Mouse (Mus musculus) v-Abl transformed pro-B cells (cell line): ENCODE measurements around the gene Gfpt1.

Experiments used
- in situ Hi-C, 2 experiments: fragments of 400-800 bp; cut with MboI; formaldehyde crosslinking; loops; one replicate each; pipeline ENCODE4 v1.15.1; 2025; ENCODE audit not compliant: unreplicated experiment in 2 of 2

Gene Gfpt1

GRCm38 (mm10) chr6:87127049-87127753 lies 84.6 kb downstream of the Gfpt1 start:
- in situ Hi-C loops, result loop anchor here in 1 of 2 experiments (5.0 kb wide), 1 partner anchor 100 kb away; no protein-coding TSS in a partner anchor

DNA sequence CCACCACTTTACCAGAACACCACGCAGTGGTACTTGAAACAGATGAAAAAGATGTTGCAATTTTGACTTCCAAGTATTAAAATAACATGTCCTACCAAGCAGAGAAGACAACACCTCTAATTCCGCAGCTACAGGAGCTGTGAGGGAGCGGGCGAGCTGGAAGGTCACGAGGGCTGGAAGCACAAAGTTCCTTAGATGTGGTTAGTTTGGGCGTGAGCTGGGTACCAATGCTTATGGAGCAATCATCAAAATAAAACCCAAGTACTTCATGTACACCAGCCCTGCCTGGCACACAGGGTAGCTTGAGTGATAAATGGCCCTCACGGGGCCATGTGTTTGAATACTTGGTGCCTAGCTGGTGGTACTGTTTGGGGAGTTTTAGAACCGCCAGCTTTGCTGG lies 87.2 kb downstream of the Gfpt1 start:
- in situ Hi-C loops, result loop anchor here in 1 of 2 experiments (5.0 kb wide), 1 partner anchor 97 kb away; no protein-coding TSS in a partner anchor

DNA sequence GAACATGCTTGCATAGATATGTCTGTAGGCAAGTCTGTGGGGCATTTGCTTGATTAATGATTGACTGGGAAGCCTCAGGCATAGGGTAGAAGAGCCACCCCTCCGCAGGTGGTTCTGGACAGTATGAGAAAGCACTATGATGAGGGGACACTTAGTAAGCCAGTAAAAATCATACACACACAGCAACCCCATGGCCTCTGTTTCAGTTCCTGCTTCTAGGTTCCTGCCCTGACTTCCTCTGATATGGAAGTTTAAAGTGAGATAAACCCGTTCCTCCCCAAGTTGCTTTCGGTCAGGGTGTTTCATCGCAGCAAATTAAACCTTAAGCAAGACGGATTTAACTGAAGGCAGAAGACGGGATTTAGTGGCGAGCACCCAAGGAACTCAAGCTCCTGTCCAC lies 88.0 kb downstream of the Gfpt1 start:
- in situ Hi-C loops, result no loop called here

DNA sequence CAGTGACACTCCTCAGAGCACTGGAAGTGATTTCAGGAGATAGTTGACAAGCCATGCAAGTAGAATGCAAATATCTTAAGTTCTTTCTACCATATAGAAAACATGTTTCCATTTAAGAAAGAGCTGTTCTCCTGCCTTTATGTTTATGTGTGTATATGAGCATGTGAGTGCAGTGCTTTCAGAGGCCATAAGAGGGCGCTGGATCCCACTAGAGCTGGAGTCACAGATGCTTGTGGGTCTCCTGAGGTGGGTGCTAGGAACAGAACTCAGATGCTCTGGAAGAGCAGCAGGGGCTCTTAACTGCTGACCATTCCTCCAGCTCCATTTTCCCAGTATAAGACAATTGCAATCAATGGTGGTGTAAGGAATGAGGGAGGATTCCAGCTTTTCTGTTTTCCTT lies 88.4 kb downstream of the Gfpt1 start:
- in situ Hi-C loops, result no loop called here

DNA sequence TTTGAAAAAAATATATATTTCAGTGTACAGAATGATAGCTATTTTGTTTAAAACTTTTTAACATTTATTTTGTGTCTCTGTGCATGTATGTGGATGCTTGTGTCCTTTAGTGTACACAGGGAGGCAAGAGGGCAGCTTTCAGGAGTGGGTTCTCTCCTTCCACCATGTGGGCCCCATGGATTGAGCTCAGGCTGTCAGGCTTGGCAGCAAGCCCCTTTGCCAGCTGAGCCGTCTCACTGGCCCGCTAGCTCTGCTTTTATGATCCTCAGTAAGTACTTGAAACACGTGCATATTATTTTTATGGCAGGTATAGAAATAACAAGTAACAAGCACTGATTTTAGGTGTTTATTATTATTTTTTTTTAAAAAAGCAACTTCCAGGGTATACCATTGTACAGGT lies 90.9 kb downstream of the Gfpt1 start:
- in situ Hi-C loops, result no loop called here

GRCm38 (mm10) chr6:87133966-87134546 lies 91.4 kb downstream of the Gfpt1 start:
- in situ Hi-C loops, result no loop called here

DNA sequence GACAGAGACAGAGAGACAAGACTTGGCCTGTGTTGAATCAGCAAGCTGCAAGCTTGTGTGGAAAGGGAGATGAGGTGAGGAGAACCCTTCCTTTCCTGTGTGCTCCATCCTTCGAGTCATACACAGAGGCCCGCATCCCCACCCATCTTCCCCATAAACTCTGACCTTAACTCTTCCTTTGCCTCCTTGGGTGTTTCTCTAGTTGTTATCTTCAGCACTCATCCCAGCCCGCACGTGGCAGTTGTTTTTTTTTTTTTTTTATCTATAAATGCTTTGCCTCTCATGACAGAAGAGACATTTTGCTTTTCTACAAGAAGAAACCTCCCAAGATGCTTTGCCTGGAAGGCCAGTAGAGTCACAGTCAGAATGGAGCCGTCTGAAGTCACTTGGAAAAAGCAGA lies 95.8 kb downstream of the Gfpt1 start:
- in situ Hi-C loops, result no loop called here

DNA sequence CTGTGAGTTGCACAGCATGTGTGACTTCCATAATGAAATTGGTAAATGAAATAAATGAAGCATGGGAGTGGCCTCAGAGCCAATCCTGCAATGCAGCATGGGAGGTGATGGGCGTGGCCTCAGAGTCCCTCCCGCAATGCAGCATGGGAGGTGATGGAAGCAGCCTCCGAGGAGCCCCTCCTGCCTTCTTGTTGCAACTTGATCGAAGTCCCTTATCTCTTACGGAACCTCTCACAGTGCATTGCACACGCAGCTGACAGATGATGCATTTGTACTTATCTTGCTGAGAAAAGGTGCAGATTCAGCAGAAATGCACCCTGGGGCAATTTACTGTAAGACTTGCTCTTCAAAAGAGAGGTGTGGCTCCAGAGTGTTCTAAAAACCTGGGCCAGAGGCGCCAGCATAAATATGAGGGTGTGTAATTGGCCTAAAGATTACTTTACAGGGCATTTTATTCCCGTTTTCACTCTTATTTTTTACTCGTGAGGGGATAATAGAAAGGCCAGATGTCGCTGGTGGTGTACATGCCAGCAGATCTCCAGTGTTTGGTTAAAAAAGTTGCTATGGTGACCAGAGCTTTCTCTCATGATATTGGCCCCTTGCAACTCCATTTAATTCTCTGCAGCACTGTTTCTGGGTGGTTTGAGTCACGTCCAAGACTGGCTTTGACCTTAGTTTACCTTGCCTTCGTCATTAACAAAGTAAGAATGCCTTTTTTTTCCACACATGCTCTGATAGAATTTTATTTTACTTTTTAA lies 97.3 kb downstream of the Gfpt1 start:
- in situ Hi-C loops, result no loop called here
